Mouse (Mus musculus) myocyte (in vitro differentiated cells): ENCODE measurements around the gene Banp. TPM values are rescaled to one million over a fixed set of nuclear protein-coding genes. Genes with fewer than 3 reads are reported as not detected.
A peak's percentile ranks its signal among the peaks of the same experiment; 100 is the strongest.

Source experiments
- H3K27me3 ChIP-seq: one replicate; pipeline ENCODE4 v1.6.1; 2011; ENCODE audit not compliant: control insufficient read depth, insufficient read depth, insufficient read length
- H3K36me3 ChIP-seq: one replicate; pipeline ENCODE4 v1.6.1; 2011; ENCODE audit not compliant: control insufficient read depth, insufficient read depth
- H3K4me2 ChIP-seq: one replicate; pipeline ENCODE4 v1.6.1; 2011; ENCODE audit warnings: low read depth, control low read depth
- H3K4me3 ChIP-seq: one replicate; pipeline ENCODE4 v1.5.1; 2011; ENCODE audit warnings: mild to moderate bottlenecking, control low read depth, moderate library complexity
- H3K79me2 ChIP-seq: one replicate; pipeline ENCODE4 v1.6.1; 2011; ENCODE audit not compliant: control insufficient read depth, insufficient read depth
- H3ac ChIP-seq: one replicate; pipeline ENCODE4 v1.6.1; 2011; ENCODE audit not compliant: control insufficient read depth, insufficient read length
- CEBPB ChIP-seq: IDR thresholded peaks from 2 replicates; pipeline ENCODE4 v1.6.1; 2011; ENCODE audit warnings: mild to moderate bottlenecking, moderate library complexity; ENCODE audit not compliant: poor library complexity, insufficient read depth, severe bottlenecking
- E2F4 ChIP-seq: IDR thresholded peaks from one replicate; pipeline ENCODE4 v1.6.1; 2011; ENCODE audit warnings: mild to moderate bottlenecking, control low read depth, moderate library complexity; ENCODE audit not compliant: insufficient read depth
- MAX ChIP-seq: IDR thresholded peaks from one replicate; pipeline ENCODE4 v1.6.1; 2011; ENCODE audit warnings: low read depth, mild to moderate bottlenecking, control low read depth
- MYOD1 ChIP-seq, 3 experiments: IDR thresholded peaks; one replicate each; pipeline ENCODE4 v1.6.1; 2011; ENCODE audit warnings: control low read depth in 2 of 3, low read depth in 2 of 3, mild to moderate bottlenecking in 2 of 3, moderate library complexity in 1 of 3; ENCODE audit not compliant: insufficient read length in 2 of 3, control insufficient read depth in 1 of 3
- MYOG ChIP-seq, 3 experiments: IDR thresholded peaks; one replicate each; pipeline ENCODE4 v1.6.1; 2011; ENCODE audit warnings: control low read depth in 2 of 3, low read depth in 2 of 3, mild to moderate bottlenecking in 2 of 3; ENCODE audit not compliant: insufficient read length in 2 of 3, control insufficient read depth in 1 of 3, insufficient read depth in 1 of 3
- POLR2A ChIP-seq: IDR thresholded peaks from one replicate; pipeline ENCODE4 v1.6.1; 2011; ENCODE audit warnings: low read depth, mild to moderate bottlenecking, control low read depth, moderate library complexity; ENCODE audit not compliant: insufficient read length
- POLR2AphosphoS2 ChIP-seq: IDR thresholded peaks from one replicate; pipeline ENCODE4 v1.6.1; 2011; ENCODE audit warnings: low read depth, control low read depth; ENCODE audit not compliant: insufficient read length
- REST ChIP-seq: IDR thresholded peaks from one replicate; pipeline ENCODE4 v1.6.1; 2011; ENCODE audit warnings: mild to moderate bottlenecking, control low read depth, moderate library complexity; ENCODE audit not compliant: insufficient read depth, insufficient read length
- SRF ChIP-seq: IDR thresholded peaks from one replicate; pipeline ENCODE4 v1.6.1; 2011; ENCODE audit warnings: low read depth; ENCODE audit not compliant: control insufficient read depth, insufficient read length
- TCF12 ChIP-seq: IDR thresholded peaks from one replicate; pipeline ENCODE4 v1.6.1; 2011; ENCODE audit warnings: mild to moderate bottlenecking, control low read depth; ENCODE audit not compliant: poor library complexity, insufficient read depth, severe bottlenecking
- TCF3 ChIP-seq: IDR thresholded peaks from one replicate; pipeline ENCODE4 v1.6.1; 2011; ENCODE audit warnings: low read depth, control low read depth; ENCODE audit not compliant: insufficient read length
- USF1 ChIP-seq: IDR thresholded peaks from one replicate; pipeline ENCODE4 v1.6.1; 2011; ENCODE audit warnings: low read depth, mild to moderate bottlenecking, control low read depth, moderate library complexity
- polyA plus RNA-seq: library from polyadenylated mRNA; unstranded; fragments of >200 nt; fragmentation: generic; extraction: Trizol; gene quantifications from one replicate; pipeline ENCODE4 v1.2.1, GENCODE M21; 2012; ENCODE audit warnings: missing spikeins

The Banp gene
- polyA plus RNA-seq, 1 experiment = 30.3 TPM

- peak; percentile 32 for TF ChIP-seq TCF3
- TF ChIP-seq E2F4 = no peak
- peak in 2 of 3 experiments; percentile 66 to 93 for TF ChIP-seq MYOG (IDR thresholded peaks at IDR 0.05; ENCODE audit: control insufficient read depth in 1 of 3, insufficient read depth in 1 of 3, insufficient read length in 2 of 3, low read depth in 2 of 3)
- TF ChIP-seq TCF12 = peak; percentile 29
- TF ChIP-seq POLR2A = no peak
- peak in 2 of 3 experiments; percentile 44 to 66 for TF ChIP-seq MYOD1 (IDR thresholded peaks at IDR 0.05; ENCODE audit: control insufficient read depth in 1 of 3, insufficient read length in 2 of 3, low read depth in 2 of 3)
- TF ChIP-seq POLR2AphosphoS2 = no peak
- TF ChIP-seq MAX = no peak
- no peak for TF ChIP-seq SRF
- TF ChIP-seq CEBPB = no peak
- TF ChIP-seq USF1 = no peak
- no peak for TF ChIP-seq REST
- no peak overlapping the region for H3K4me2 ChIP-seq
These were observed 52.0 kb downstream of the Banp start for GRCm38 (mm10) chr8:122001339-122002115.

GRCm38 (mm10) chr8:122003646-122004045, 54.1 kb downstream of the Banp start:
- Histone ChIP-seq H3K36me3 (peaks cover 15% of the 10 kb centered on the region), H3ac (no peak overlapping the region), H3K27me3 (no peaks in the 10 kb centered on the region), H3K4me2 (no peak overlapping the region), H3K4me3 (no peak overlapping the region), H3K79me2 (no peaks in the 10 kb centered on the region)
- TF ChIP-seq MYOG (IDR thresholded peaks at IDR 0.05; ENCODE audit: control insufficient read depth in 1 of 3, insufficient read depth in 1 of 3, insufficient read length in 2 of 3, low read depth in 2 of 3) = peak in 1 of 3 experiments; percentile 48
- TF ChIP-seq USF1 = no peak
- TF ChIP-seq E2F4 = no peak
- no peak for TF ChIP-seq SRF
- no peak for TF ChIP-seq TCF12
- no peak for TF ChIP-seq MAX
- TF ChIP-seq TCF3 = no peak
- no peak for TF ChIP-seq POLR2AphosphoS2
- peak in 2 of 3 experiments; percentile 48 to 68 for TF ChIP-seq MYOD1 (IDR thresholded peaks at IDR 0.05; ENCODE audit: control insufficient read depth in 1 of 3, insufficient read length in 2 of 3, low read depth in 2 of 3)
- no peak for TF ChIP-seq REST

More at GRCm38 (mm10) chr8:122001339-122002115, 52.0 kb downstream of the Banp start:
- no peak overlapping the region for H3K4me3 ChIP-seq
- H3K36me3 ChIP-seq = peaks cover 11% of the 10 kb centered on the region
- H3ac ChIP-seq = no peak overlapping the region
- H3K79me2 ChIP-seq = no peaks in the 10 kb centered on the region
- no peaks in the 10 kb centered on the region for H3K27me3 ChIP-seq

GRCm38 (mm10) chr8:122004131-122004530, 54.6 kb downstream of the Banp start:
- Histone ChIP-seq H3ac (no peak overlapping the region), H3K4me3 (no peak overlapping the region), H3K4me2 (no peak overlapping the region), H3K79me2 (no peaks in the 10 kb centered on the region), H3K27me3 (no peaks in the 10 kb centered on the region), H3K36me3 (peaks cover 12% of the 10 kb centered on the region)
- TF ChIP-seq SRF = no peak
- TF ChIP-seq POLR2AphosphoS2 = no peak
- TF ChIP-seq E2F4 = no peak
- TF ChIP-seq MAX = no peak
- TF ChIP-seq REST = no peak
- no peak for TF ChIP-seq USF1
- no peak for TF ChIP-seq TCF12
- TF ChIP-seq POLR2A = no peak
- no peak for TF ChIP-seq MYOD1 (IDR thresholded peaks at IDR 0.05; ENCODE audit: control insufficient read depth in 1 of 3, insufficient read length in 2 of 3, low read depth in 2 of 3)
- TF ChIP-seq MYOG (IDR thresholded peaks at IDR 0.05; ENCODE audit: control insufficient read depth in 1 of 3, insufficient read depth in 1 of 3, insufficient read length in 2 of 3, low read depth in 2 of 3) = no peak
- TF ChIP-seq CEBPB = no peak
- no peak for TF ChIP-seq TCF3

- Histone ChIP-seq H3K79me2 (no peaks in the 10 kb centered on the region), H3K4me2 (no peak overlapping the region), H3ac (no peak overlapping the region), H3K27me3 (no peaks in the 10 kb centered on the region), H3K36me3 (peaks cover 10% of the 10 kb centered on the region), H3K4me3 (no peak overlapping the region)
- TF ChIP-seq TCF12 = no peak
- TF ChIP-seq MYOD1 (IDR thresholded peaks at IDR 0.05; ENCODE audit: control insufficient read depth in 1 of 3, insufficient read length in 2 of 3, low read depth in 2 of 3) = peak in 2 of 3 experiments; percentile 23 to 83
- no peak for TF ChIP-seq MAX
- no peak for TF ChIP-seq CEBPB
- TF ChIP-seq MYOG (IDR thresholded peaks at IDR 0.05; ENCODE audit: control insufficient read depth in 1 of 3, insufficient read depth in 1 of 3, insufficient read length in 2 of 3, low read depth in 2 of 3) = peak in 2 of 3 experiments; percentile 58 to 74
- TF ChIP-seq TCF3 = no peak
These were observed 56.1 kb downstream of the Banp start for GRCm38 (mm10) chr8:122005422-122006204.
